ENCODE assay signal across 14 mouse cellular contexts in the genomic region with DNA sequence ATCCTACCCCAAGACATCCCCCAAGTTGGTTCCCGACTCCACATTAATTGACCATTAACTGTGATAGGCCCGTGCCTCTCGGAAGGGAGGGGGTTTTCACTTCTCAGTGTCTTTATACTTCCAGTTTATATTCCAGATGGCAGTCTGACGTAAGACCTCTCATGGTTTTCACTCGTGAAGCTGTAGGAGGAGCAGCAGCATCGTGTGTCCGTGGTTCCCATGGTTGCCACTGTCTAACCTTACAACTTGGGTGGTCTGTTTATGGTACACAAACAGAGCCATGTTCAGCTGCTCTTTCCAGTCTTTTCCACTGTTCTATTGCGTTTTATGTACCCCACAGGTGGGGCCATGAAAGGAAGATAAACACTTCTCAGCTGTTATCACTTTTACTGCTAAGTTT. TPM values are rescaled to one million over a fixed set of nuclear protein-coding genes. Genes with fewer than 3 reads are reported as not detected.
DNase-seq lines count a peak whose midpoint lies in the region; ATAC-seq lines count a peak whose summit lies in the region.
"Had no signal": no experiment of that assay in that cellular context is flagged by ENCODE, and none has a peak within 500 bp of the region (broad histone marks: within the 10 kb centered on the region; RNA-seq: fewer than 3 reads in every experiment).

No protein-coding gene starts in this region.

- peaks cover 15% of the 10 kb centered on the region; the same call in 1 of the 2 replicates for H3K27me3 ChIP-seq in kidney, embryonic 15.5 days
- H3K27me3 ChIP-seq in neural tube, embryonic 11.5 days (ENCODE audit: control insufficient read depth, insufficient read depth, low read length), result no peaks in the 10 kb centered on the region
- H3K27me3 ChIP-seq in embryonic facial prominence, embryonic 11.5 days (ENCODE audit: control insufficient read depth, insufficient read depth, low read length), result no peaks in the 10 kb centered on the region

- no peak for DNase-seq in kidney, postnatal 36 days
- DNase-seq in neural tube, embryonic 11.5 days (ENCODE audit: low spot score), result no peak
- DNase-seq in neural tube, embryonic 10.5 days (ENCODE audit: extremely low spot score, low spot score), result no peak
- DNase-seq in embryonic facial prominence, embryonic 11.5 days (ENCODE audit: low spot score), result peak; percentile 56
- peak; percentile 61 for DNase-seq in retina, embryonic 14.5 days (ENCODE audit: low spot score)
- DNase-seq in heart, postnatal 4 days, result no peak
- DNase-seq: cerebellum, postnatal 25 days; gastrocnemius, adult 2 months; heart, postnatal 14 days; kidney, adult 8-10 months; liver; spleen, adult 18-20 months had no signal

- no peaks in the 10 kb centered on the region for H3K36me3 ChIP-seq in kidney, embryonic 15.5 days
- H3K36me3 ChIP-seq in neural tube, embryonic 11.5 days (ENCODE audit: control insufficient read depth, insufficient read depth, low read length), result no peaks in the 10 kb centered on the region
- no peaks in the 10 kb centered on the region for H3K36me3 ChIP-seq in embryonic facial prominence, embryonic 11.5 days (replicated peaks; ENCODE audit: control insufficient read depth, insufficient read depth, low read depth, low read length)

- peaks cover 21% of the 10 kb centered on the region for H3K4me1 ChIP-seq in kidney, embryonic 15.5 days
- H3K4me1 ChIP-seq in neural tube, embryonic 11.5 days (ENCODE audit: control insufficient read depth, insufficient read depth, low read length), result peaks cover 13% of the 10 kb centered on the region
- H3K4me1 ChIP-seq in embryonic facial prominence, embryonic 11.5 days (ENCODE audit: control insufficient read depth, insufficient read depth, low read length), result no peaks in the 10 kb centered on the region

- no peak overlapping the region for H3K4me2 ChIP-seq in kidney, embryonic 15.5 days
- H3K4me2 ChIP-seq in neural tube, embryonic 11.5 days (ENCODE audit: low read depth), result no peak overlapping the region
- no peak overlapping the region for H3K4me2 ChIP-seq in embryonic facial prominence, embryonic 11.5 days (ENCODE audit: low read depth, low read length)

- ATAC-seq in kidney, embryonic 15.5 days (replicated peaks; ENCODE audit: low FRiP score), result 0 out of 2 replicates have a peak, but pooled peaks have one; percentile 43
- peak; percentile 27; the same call in 1 of the 2 replicates for ATAC-seq in neural tube, embryonic 11.5 days (ENCODE audit: insufficient read depth, low FRiP score, low TSS enrichment)
- ATAC-seq in embryonic facial prominence, embryonic 11.5 days (replicated peaks; ENCODE audit: insufficient number of reproducible peaks, low FRiP score, low TSS enrichment, low read depth), result no peak

- H3K27ac ChIP-seq in kidney, embryonic 15.5 days, result no peak overlapping the region
- H3K27ac ChIP-seq in neural tube, embryonic 11.5 days (ENCODE audit: low read depth, low read length), result no peak overlapping the region
- no peak overlapping the region for H3K27ac ChIP-seq in embryonic facial prominence, embryonic 11.5 days (replicated peaks; ENCODE audit: low read depth, low read length)
- H3K27ac ChIP-seq: gastrocnemius, adult 2 months; macrophage had no signal

- no peak overlapping the region for H3K9ac ChIP-seq in kidney, embryonic 15.5 days
- H3K9ac ChIP-seq in neural tube, embryonic 11.5 days (ENCODE audit: low read length), result no peak overlapping the region
- no peak overlapping the region for H3K9ac ChIP-seq in embryonic facial prominence, embryonic 11.5 days (replicated peaks; ENCODE audit: low read length)

- WGBS in kidney, embryonic 15.5 days, result 31% methylated on average over 8 of the region's 8 CpGs
- 37% methylated on average over 8 of the region's 8 CpGs for WGBS in neural tube, embryonic 11.5 days
- 48% methylated on average over 8 of the region's 8 CpGs for WGBS in embryonic facial prominence, embryonic 11.5 days

- H3K4me3 ChIP-seq in kidney, embryonic 15.5 days (replicated peaks), result no peak overlapping the region
- H3K4me3 ChIP-seq in neural tube, embryonic 11.5 days (ENCODE audit: low read depth, low read length), result no peak overlapping the region
- no peak overlapping the region for H3K4me3 ChIP-seq in embryonic facial prominence, embryonic 11.5 days (ENCODE audit: low read depth, low read length)
- H3K4me3 ChIP-seq: gastrocnemius, adult 2 months had no signal

- no peaks in the 10 kb centered on the region for H3K9me3 ChIP-seq in kidney, embryonic 15.5 days (replicated peaks)
- no peaks in the 10 kb centered on the region for H3K9me3 ChIP-seq in neural tube, embryonic 11.5 days (ENCODE audit: control insufficient read depth, low read length)
- no peaks in the 10 kb centered on the region for H3K9me3 ChIP-seq in embryonic facial prominence, embryonic 11.5 days (replicated peaks; ENCODE audit: control insufficient read depth, low read length)

RNA-seq across cellular contexts. Expression of gene Zfp366, which starts 33.5 kb away (rescaled TPM):
- polyA plus RNA-seq in kidney, embryonic 15.5 days (2015; fragmentation: Nextera tagmentation; extraction: Ambion mirVana), result 0.99 and 1.1 TPM in 2 replicates
- polyA plus RNA-seq in neural tube, embryonic 11.5 days (2014; fragmentation: Nextera tagmentation; extraction: Ambion mirVana), result 0.85 and 1.2 TPM in 2 replicates
- 0.76 and 0.81 TPM in 2 replicates for polyA plus RNA-seq in embryonic facial prominence, embryonic 11.5 days (2014; fragmentation: Nextera tagmentation; extraction: Ambion mirVana)
- total RNA-seq in heart, postnatal 4 days (2021), result 10 to 100 TPM in 1 of 2 experiments, 1 to 10 TPM in 1; 7.2 to 10.1 TPM

Comparison
In these comparisons a context has a peak if more than half of its experiments do, and no peak if none do; other contexts are left out.
1. DNase-seq: peak in embryonic facial prominence, embryonic 11.5 days (single experiment) and retina, embryonic 14.5 days (single experiment); none in kidney, postnatal 36 days (0 of 2), neural tube, embryonic 11.5 days (single experiment), neural tube, embryonic 10.5 days (single experiment) and heart, postnatal 4 days (single experiment).